Mouse (Mus musculus) embryonic fibroblast, embryonic 13.5 days (primary cell): ENCODE results near the gene Slc4a4. TPM values are rescaled to one million over a fixed set of nuclear protein-coding genes. Genes with fewer than 3 reads are reported as not detected.

Source experiments
- H3K27ac ChIP-seq: 2 replicates; pipeline ENCODE4 v1.5.1; 2012; ENCODE audit warnings: low read length, control low read depth, inconsistent platforms; ENCODE audit not compliant: insufficient read depth
- H3K4me1 ChIP-seq: 2 replicates; pipeline ENCODE4 v1.6.1; 2011; ENCODE audit warnings: low read length; ENCODE audit not compliant: control insufficient read depth, insufficient read depth
- H3K4me3 ChIP-seq: 2 replicates; pipeline ENCODE4 v1.5.1; 2011; ENCODE audit warnings: mild to moderate bottlenecking, control low read depth, low read length; ENCODE audit not compliant: insufficient read depth
- CTCF ChIP-seq: IDR thresholded peaks from 2 replicates; pipeline ENCODE4 v1.5.1; 2011; ENCODE audit warnings: mild to moderate bottlenecking, control low read depth, low read length, moderate library complexity, borderline replicate concordance; ENCODE audit not compliant: insufficient read depth
- POLR2A ChIP-seq: IDR thresholded peaks from 2 replicates; pipeline ENCODE4 v1.6.1; 2011; ENCODE audit warnings: low read depth, mild to moderate bottlenecking, control low read depth, low read length, moderate library complexity
- polyA plus RNA-seq: library from polyadenylated mRNA; stranded (reverse); fragments of >200 nt; gene quantifications from 2 replicates; pipeline ENCODE4 v1.2.4, GENCODE M21; 2011; ENCODE audit warnings: low read depth; ENCODE audit not compliant: missing spikeins, insufficient read length

Slc4a4 gene
- polyA plus RNA-seq, 1 experiment, result 6.6 TPM

DNA sequence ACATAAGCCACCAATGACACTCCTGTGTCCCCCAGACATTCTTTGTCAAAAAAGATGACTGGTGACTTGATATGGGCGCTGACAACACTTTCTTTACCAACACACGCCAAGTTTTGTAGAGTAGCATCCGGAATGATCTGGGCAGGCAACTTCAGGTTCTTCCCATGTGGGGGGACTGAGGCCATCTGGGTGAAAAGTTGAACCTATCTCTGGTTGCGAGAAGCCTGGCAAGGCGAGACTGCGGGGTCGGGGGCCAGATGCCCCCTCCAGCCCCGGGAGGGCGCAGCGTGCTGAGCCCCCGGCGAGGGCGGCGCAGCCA lies 310 bp upstream of the Slc4a4 start:
- Histone ChIP-seq H3K4me3 (peak overlapping the region; percentile 42), H3K4me1 (peaks cover 3% of the 10 kb centered on the region; the same call in 1 of the 2 replicates), H3K27ac (no peak overlapping the region)
- TF ChIP-seq POLR2A (no peak), CTCF (no peak)

DNA sequence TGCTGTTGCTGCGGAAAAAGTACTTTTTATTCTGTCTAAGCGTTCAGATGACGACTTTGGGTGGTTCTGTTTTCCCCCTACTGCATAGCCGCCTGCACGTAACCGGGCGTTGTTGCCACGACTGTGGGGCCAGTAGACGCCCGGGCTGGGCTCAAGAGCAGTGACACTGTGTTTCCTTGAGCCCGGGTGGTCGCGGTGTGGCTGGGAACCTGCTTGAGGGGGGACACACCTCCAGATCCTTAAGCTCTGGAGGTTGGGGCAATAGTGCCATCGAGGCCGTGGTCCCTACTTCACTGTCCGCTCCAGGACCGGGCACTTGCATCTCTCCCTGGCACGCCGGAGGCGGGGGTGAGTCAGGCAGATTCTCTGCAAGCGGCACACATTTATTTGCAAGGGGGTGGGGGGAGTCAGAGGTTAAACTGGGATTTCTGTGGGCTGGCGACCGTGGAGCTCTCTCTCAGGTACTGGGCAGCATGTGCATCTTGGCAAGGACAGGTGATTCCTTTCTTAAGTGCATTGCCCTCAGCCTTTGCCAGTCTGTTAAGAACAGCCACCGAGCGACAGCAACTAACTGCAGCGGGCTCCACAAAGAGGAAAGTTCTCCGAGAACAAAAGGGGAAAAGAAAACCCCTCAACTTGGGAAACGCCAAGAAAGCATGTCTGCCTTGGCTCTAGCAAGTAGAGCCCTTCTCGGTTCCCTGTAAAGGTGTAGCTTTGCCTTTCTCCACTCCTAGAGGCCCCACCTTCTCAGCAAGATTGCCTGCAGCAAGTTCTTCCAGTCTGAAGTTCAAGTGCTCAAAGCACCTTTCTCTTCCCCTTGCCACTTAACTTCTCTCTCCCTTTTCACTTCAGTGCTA lies 1.2 kb downstream of the Slc4a4 start:
- H3K27ac ChIP-seq, result no peak overlapping the region
- TF ChIP-seq CTCF (no peak), POLR2A (no peak)
- H3K4me1 ChIP-seq, result peaks cover 3% of the 10 kb centered on the region; the same call in 1 of the 2 replicates
- H3K4me3 ChIP-seq, result peak overlapping the region; percentile 60

DNA sequence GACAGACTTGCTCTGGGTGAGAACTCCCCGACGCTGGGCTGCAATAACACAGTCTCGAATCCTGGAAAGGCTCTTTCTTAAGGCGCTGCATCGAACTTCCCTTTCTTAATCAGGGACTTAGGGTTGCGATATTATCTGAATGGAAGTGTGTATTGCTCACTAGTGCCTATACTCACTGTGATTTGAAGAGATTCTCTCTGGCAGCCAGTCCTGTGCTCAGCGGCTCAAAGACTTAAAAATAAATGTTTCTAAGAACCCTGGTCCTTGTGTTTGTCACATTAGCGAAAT lies 1.7 kb downstream of the Slc4a4 start:
- no peak for TF ChIP-seq POLR2A
- no peak for TF ChIP-seq CTCF
- Histone ChIP-seq H3K27ac (no peak overlapping the region), H3K4me3 (peak overlapping the region; percentile 60), H3K4me1 (peaks cover 3% of the 10 kb centered on the region; the same call in 1 of the 2 replicates)

DNA sequence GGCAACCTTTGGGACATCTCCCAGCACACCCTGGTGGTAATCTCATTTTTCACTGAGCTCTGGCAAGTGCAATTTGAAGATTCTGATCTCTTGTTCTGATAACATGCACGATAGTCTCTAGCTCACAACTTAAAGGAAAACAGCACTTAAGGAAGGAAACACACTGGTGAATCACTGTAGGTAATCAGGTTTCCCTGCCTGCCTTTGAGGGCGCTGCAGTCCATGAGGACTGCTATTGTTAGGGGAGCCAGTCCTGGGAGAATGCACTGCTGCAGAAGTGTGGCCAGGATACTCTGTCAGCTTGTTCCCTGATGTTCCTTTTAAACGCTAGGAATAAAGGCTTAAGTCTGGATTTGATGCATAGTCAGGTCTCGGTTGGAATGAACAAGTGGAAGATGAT lies 2.7 kb downstream of the Slc4a4 start:
- Histone ChIP-seq H3K27ac (no peak overlapping the region), H3K4me3 (no peak overlapping the region), H3K4me1 (peaks cover 3% of the 10 kb centered on the region; the same call in 1 of the 2 replicates)
- peak; percentile 8; the same call in 1 of the 2 replicates for TF ChIP-seq CTCF
- TF ChIP-seq POLR2A, result no peak

DNA sequence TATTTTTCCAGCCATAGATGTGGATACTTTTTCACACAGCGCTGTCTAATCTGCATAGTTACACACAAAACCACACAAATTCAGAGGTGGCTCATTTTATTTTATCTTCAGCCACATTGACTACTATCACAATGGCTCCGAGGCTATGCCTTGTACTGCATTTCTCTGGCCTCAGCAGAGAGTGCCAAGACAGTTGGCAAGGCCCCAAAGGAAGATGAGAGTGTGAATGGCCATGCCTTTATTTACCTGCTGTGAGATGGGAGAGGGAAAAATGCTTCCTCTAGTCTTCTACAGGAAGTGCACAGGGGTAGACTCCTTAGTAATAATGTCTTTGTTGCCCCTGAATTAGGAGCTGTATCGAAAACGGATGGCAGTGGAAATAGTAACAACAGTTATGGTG lies 3.5 kb downstream of the Slc4a4 start:
- peaks cover 3% of the 10 kb centered on the region; the same call in 1 of the 2 replicates for H3K4me1 ChIP-seq
- no peak overlapping the region for H3K4me3 ChIP-seq
- no peak overlapping the region for H3K27ac ChIP-seq
- TF ChIP-seq POLR2A (no peak), CTCF (no peak)

DNA sequence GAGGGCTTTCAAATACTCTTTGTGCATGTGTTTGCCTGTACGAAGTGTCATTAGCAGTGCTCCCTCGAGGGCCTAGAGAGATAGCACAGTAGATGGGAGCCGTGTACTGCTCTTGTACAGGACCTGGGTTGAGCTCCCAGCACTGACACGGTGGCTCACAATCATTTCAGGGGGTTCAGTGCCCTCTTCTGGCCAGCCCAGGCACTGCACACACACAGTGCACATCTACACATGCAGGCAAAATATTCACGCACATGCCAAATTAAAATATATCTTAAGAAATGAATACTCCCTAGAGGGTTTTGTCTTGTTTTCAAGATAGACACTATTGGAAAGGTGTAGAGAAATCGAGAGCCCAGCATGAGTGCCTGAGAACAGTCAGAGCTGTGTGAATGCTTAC lies 10.0 kb downstream of the Slc4a4 start:
- peak; percentile 27; the same call in 1 of the 2 replicates for TF ChIP-seq CTCF
- TF ChIP-seq POLR2A, result no peak
- Histone ChIP-seq H3K4me1 (no peaks in the 10 kb centered on the region), H3K4me3 (no peak overlapping the region), H3K27ac (no peak overlapping the region)

DNA sequence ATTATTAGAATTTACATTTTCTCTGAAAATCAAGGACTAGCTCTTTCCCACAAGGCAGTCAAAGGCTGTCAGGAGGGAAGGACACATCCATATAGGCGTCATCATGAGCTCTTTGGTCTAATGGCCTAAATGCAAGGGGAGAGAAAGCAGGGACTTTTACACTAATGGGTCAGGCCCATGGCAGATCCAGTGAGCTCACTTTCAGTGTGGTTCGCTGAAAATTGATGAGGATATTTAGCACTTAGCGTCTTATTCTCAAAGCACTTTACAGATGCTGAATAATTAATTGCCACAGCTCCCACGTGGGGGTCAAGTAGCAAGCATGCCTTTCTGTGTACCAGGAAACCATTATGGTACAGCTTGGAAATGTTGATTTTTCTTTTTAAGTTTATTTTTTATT lies 16.5 kb downstream of the Slc4a4 start:
- H3K4me3 ChIP-seq, result no peak overlapping the region
- H3K27ac ChIP-seq, result no peak overlapping the region
- TF ChIP-seq POLR2A, result no peak
- TF ChIP-seq CTCF, result no peak
- H3K4me1 ChIP-seq, result no peaks in the 10 kb centered on the region

DNA sequence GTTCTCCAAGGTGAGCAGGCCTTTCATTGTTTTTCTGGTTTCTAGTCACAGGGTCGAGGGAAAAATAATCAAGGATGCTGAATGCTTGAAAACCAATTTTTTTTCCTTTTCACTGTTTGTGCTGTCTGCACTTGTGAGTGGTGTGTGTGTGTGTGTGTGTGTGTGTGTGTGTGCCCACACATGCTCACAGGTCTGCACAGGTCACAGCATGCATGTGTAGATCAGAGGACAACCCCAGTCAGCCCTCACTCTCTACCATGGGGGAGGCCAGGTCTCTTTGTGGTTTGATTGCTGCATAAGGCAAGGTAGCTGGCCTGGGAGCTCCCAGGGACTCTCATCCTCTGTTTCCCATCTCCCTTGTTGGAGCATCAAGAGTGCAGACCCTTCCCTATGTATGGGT lies 16.9 kb downstream of the Slc4a4 start:
- H3K27ac ChIP-seq, result no peak overlapping the region
- no peaks in the 10 kb centered on the region for H3K4me1 ChIP-seq
- no peak overlapping the region for H3K4me3 ChIP-seq
- TF ChIP-seq CTCF, result no peak
- no peak for TF ChIP-seq POLR2A

DNA sequence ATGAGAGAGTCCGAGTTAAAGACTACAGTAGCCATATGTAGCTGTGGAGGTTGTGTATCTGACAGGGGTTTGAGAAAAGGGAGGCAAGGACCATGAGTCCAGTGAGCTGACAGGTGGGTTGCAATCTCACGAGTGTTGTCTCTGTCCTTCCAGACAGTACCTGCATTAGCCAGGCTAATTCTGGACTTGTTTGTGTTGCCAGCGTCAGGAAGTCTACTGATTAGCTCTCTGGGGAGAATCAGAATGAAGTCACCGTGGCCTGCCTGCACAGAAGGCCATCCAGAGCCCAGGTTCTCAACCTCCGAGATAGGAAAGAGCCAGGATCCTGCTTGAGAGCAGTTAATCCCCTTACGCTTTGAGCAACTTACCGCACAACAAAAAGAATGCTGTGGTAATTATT lies 18.2 kb downstream of the Slc4a4 start:
- TF ChIP-seq POLR2A, result no peak
- no peak for TF ChIP-seq CTCF

DNA sequence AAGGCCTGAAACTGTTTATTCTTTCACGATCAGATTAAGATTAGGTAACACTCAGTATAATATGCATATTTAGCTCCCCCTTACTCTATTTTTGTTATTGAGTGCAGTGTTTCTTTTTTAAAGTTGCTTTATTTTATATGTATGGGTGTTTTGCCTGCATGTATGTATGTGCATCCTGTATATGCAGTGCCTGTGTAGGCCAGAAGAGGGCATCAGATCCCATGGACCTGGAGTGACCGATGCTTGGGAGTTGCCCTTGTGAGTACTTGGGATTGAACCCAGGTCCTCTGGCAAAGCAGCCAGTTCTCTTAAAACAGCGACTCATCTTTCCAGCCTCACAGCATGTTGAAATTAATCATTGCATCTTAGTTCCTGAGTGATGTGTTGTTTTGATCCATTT lies 21.0 kb downstream of the Slc4a4 start:
- Histone ChIP-seq H3K27ac (no peak overlapping the region), H3K4me1 (no peaks in the 10 kb centered on the region), H3K4me3 (no peak overlapping the region)
- TF ChIP-seq CTCF, result no peak
- no peak for TF ChIP-seq POLR2A

More for the DNA sequence above, 18.2 kb downstream of the Slc4a4 start:
- Histone ChIP-seq H3K4me1 (no peaks in the 10 kb centered on the region), H3K4me3 (no peak overlapping the region), H3K27ac (no peak overlapping the region)
